Mouse (Mus musculus) CH12.LX (cell line): ENCODE data around the gene Drc7. TPM values are rescaled to one million over a fixed set of nuclear protein-coding genes. Genes with fewer than 3 reads are reported as not detected.

Experiments used
- DNase-seq: peaks from one replicate; pipeline ENCODE4 v3.0.0-alpha.2; 2013; ENCODE audit errors: extremely low read depth
- H3K27ac ChIP-seq: 2 replicates; pipeline ENCODE4 v1.5.1; 2012; ENCODE audit warnings: low read depth, mild to moderate bottlenecking, control low read depth, moderate library complexity; ENCODE audit not compliant: insufficient read depth
- H3K27me3 ChIP-seq: replicated peaks from 2 replicates; pipeline ENCODE3; 2012; ENCODE audit warnings: inconsistent platforms
- H3K36me3 ChIP-seq, 2 experiments: replicated peaks in 1 of 2; 2 replicates each; pipeline versions ENCODE3 to v1.6.1; 2012; ENCODE audit warnings: inconsistent platforms in 1 of 2, low read length in 1 of 2, mild to moderate bottlenecking in 1 of 2, mixed read lengths in 1 of 2, moderate library complexity in 1 of 2; ENCODE audit not compliant: control insufficient read depth in 1 of 2, insufficient read depth in 1 of 2
- H3K4me1 ChIP-seq, 2 experiments: 2 replicates each; pipeline ENCODE4 v1.6.1; 2012; ENCODE audit warnings: inconsistent platforms in 1 of 2, moderate library complexity in 1 of 2; ENCODE audit not compliant: insufficient read depth in 2 of 2, control insufficient read depth in 1 of 2
- H3K4me2 ChIP-seq: 2 replicates; pipeline ENCODE4 v1.6.1; 2012; ENCODE audit warnings: low read depth, mild to moderate bottlenecking, control low read depth; ENCODE audit not compliant: poor library complexity, insufficient read depth, severe bottlenecking
- H3K4me3 ChIP-seq, 3 experiments: fragments of 150-350 bp in 1 of 3; sonication (generic) in 1 of 3; replicated peaks in 1 of 3; 2 replicates each; pipeline versions ENCODE3 to v1.5.1; 2011 to 2012; ENCODE audit warnings: low read depth in 2 of 3, low read length in 2 of 3, mild to moderate bottlenecking in 2 of 3, moderate library complexity in 2 of 3, control low read depth in 1 of 3, improper control_type of control experiment in 1 of 3, inconsistent platforms in 1 of 3, mixed read lengths in 1 of 3; ENCODE audit not compliant: poor library complexity in 1 of 3
- H3K79me2 ChIP-seq: replicated peaks from 2 replicates; pipeline ENCODE4 v1.6.1; 2012; ENCODE audit warnings: mild to moderate bottlenecking, moderate library complexity; ENCODE audit not compliant: control insufficient read depth, poor library complexity, insufficient read depth, severe bottlenecking; ENCODE audit errors: extremely low read depth
- H3K9ac ChIP-seq: 2 replicates; pipeline ENCODE4 v1.6.1; 2012; ENCODE audit warnings: low read depth, mild to moderate bottlenecking, control low read depth, moderate library complexity; ENCODE audit not compliant: insufficient read depth
- H3K9me3 ChIP-seq: replicated peaks from 2 replicates; pipeline ENCODE3; 2012; ENCODE audit warnings: low read length, inconsistent platforms, mixed read lengths
- CTCF ChIP-seq, 2 experiments: IDR thresholded peaks in 1 of 2; conservative IDR thresholded peaks in 1 of 2; 2 replicates each; pipeline ENCODE4 v1.5.1; 2011 to 2012; ENCODE audit warnings: low read depth in 2 of 2, low read length in 2 of 2, improper control_type of control experiment in 1 of 2, inconsistent platforms in 1 of 2, mild to moderate bottlenecking in 1 of 2, moderate library complexity in 1 of 2
- E2F4 ChIP-seq: IDR thresholded peaks from 2 replicates; pipeline ENCODE4 v1.6.1; 2011; ENCODE audit warnings: low read depth, low read length, improper control_type of control experiment; ENCODE audit not compliant: insufficient replicate concordance
- ELF1 ChIP-seq: IDR thresholded peaks from 2 replicates; pipeline ENCODE4 v1.6.1; 2014; ENCODE audit warnings: low read depth, mild to moderate bottlenecking, inconsistent platforms, low read length, improper control_type of control experiment
- GABPA ChIP-seq: IDR thresholded peaks from 2 replicates; pipeline ENCODE4 v1.6.1; 2012; ENCODE audit warnings: low read depth, low read length, improper control_type of control experiment, inconsistent platforms; ENCODE audit not compliant: insufficient replicate concordance
- HCFC1 ChIP-seq: IDR thresholded peaks from 2 replicates; pipeline ENCODE4 v1.6.1; 2012; ENCODE audit warnings: low read depth, mild to moderate bottlenecking, inconsistent platforms, low read length, improper control_type of control experiment
- IRF4 ChIP-seq: IDR thresholded peaks from 2 replicates; pipeline ENCODE4 v1.6.1; 2014; ENCODE audit warnings: low read depth, mild to moderate bottlenecking, inconsistent platforms, low read length, improper control_type of control experiment
- JUN ChIP-seq: IDR thresholded peaks from 2 replicates; pipeline ENCODE4 v1.6.1; 2011; ENCODE audit warnings: low read depth, mild to moderate bottlenecking, low read length, improper control_type of control experiment, moderate library complexity; ENCODE audit not compliant: insufficient read depth
- KAT2A ChIP-seq: IDR thresholded peaks from 2 replicates; pipeline ENCODE4 v1.6.1; 2012; ENCODE audit warnings: low read length, improper control_type of control experiment, inconsistent platforms; ENCODE audit not compliant: insufficient replicate concordance
- MAFK ChIP-seq: IDR thresholded peaks from 2 replicates; pipeline ENCODE4 v1.6.1; 2011; ENCODE audit warnings: low read length, improper control_type of control experiment; ENCODE audit not compliant: insufficient replicate concordance
- MAZ ChIP-seq: IDR thresholded peaks from 2 replicates; pipeline ENCODE4 v1.6.1; 2012; ENCODE audit warnings: low read depth, mild to moderate bottlenecking, inconsistent platforms, low read length, improper control_type of control experiment, moderate library complexity
- MEF2A ChIP-seq: IDR thresholded peaks from 2 replicates; pipeline ENCODE4 v1.6.1; 2014; ENCODE audit warnings: low read depth, mild to moderate bottlenecking, inconsistent platforms, low read length, improper control_type of control experiment, borderline replicate concordance
- MXI1 ChIP-seq: IDR thresholded peaks from 2 replicates; pipeline ENCODE4 v1.6.1; 2011; ENCODE audit warnings: mild to moderate bottlenecking, low read depth, low read length, improper control_type of control experiment
- NELFE ChIP-seq: IDR thresholded peaks from 2 replicates; pipeline ENCODE4 v1.6.1; 2011; ENCODE audit warnings: low read depth, low read length, improper control_type of control experiment
- NRF1 ChIP-seq: IDR thresholded peaks from 2 replicates; pipeline ENCODE4 v1.6.1; 2014; ENCODE audit warnings: low read depth, mild to moderate bottlenecking, inconsistent platforms, low read length, improper control_type of control experiment, moderate library complexity
- POLR2AphosphoS2 ChIP-seq: IDR thresholded peaks from 2 replicates; pipeline ENCODE4 v1.6.1; 2011; ENCODE audit warnings: low read depth, low read length, improper control_type of control experiment
- RCOR1 ChIP-seq: conservative IDR thresholded peaks from 2 replicates; pipeline ENCODE4 v1.6.1; 2012; ENCODE audit warnings: low read depth, mild to moderate bottlenecking, inconsistent platforms, low read length, improper control_type of control experiment
- TBP ChIP-seq: conservative IDR thresholded peaks from 2 replicates; pipeline ENCODE4 v1.6.1; 2011; ENCODE audit warnings: low read depth, low read length, improper control_type of control experiment
- TCF12 ChIP-seq: IDR thresholded peaks from 2 replicates; pipeline ENCODE4 v1.6.1; 2014; ENCODE audit warnings: low read depth, mild to moderate bottlenecking, inconsistent platforms, low read length, improper control_type of control experiment
- UBTF ChIP-seq: IDR thresholded peaks from 2 replicates; pipeline ENCODE4 v1.6.1; 2012; ENCODE audit warnings: low read depth, mild to moderate bottlenecking, inconsistent platforms, low read length, improper control_type of control experiment, moderate library complexity
- USF1 ChIP-seq: IDR thresholded peaks from 2 replicates; pipeline ENCODE4 v1.6.1; 2014; ENCODE audit warnings: low read depth, mild to moderate bottlenecking, inconsistent platforms, low read length, improper control_type of control experiment
- USF2 ChIP-seq: conservative IDR thresholded peaks from 2 replicates; pipeline ENCODE4 v1.6.1; 2011; ENCODE audit warnings: low read depth, low read length, improper control_type of control experiment
- ZC3H11A ChIP-seq: IDR thresholded peaks from 2 replicates; pipeline ENCODE4 v1.6.1; 2012; ENCODE audit warnings: low read depth, mild to moderate bottlenecking, inconsistent platforms, low read length, improper control_type of control experiment
- ZKSCAN1 ChIP-seq: IDR thresholded peaks from 2 replicates; pipeline ENCODE4 v1.6.1; 2012; ENCODE audit warnings: low read depth, inconsistent platforms, low read length, improper control_type of control experiment, borderline replicate concordance
- ZNF384 ChIP-seq: IDR thresholded peaks from 2 replicates; pipeline ENCODE4 v1.6.1; 2012; ENCODE audit warnings: low read depth, low read length, improper control_type of control experiment, inconsistent platforms
- dilution Hi-C: fragments of 300-500 bp; cut with MboI; formaldehyde crosslinking; loops from 2 replicates; pipeline ENCODE4 v1.14.3; 2020; ENCODE audit warnings: low sequenced_read_pairs; ENCODE audit not compliant: extremely low pct_unique_long_range_greater_than_20kb, extremely low pct_ligation_motif_present
- in situ Hi-C: fragments of 300-500 bp; cut with MboI; formaldehyde crosslinking; loops from 3 replicates; pipeline ENCODE4 v1.14.3; 2019; ENCODE audit warnings: low sequenced_read_pairs, low pct_ligation_motif_present, low pct_unique_long_range_greater_than_20kb, mixed read lengths
- polyA plus RNA-seq: library from polyadenylated mRNA; unstranded; fragments of >175 nt; gene quantifications from 2 replicates; pipeline ENCODE4 v1.2.1, GENCODE M21; 2012; ENCODE audit warnings: low read depth; ENCODE audit not compliant: insufficient read length
- total RNA-seq, 2 experiments: library from RNA; depleted of rRNA; stranded (reverse); fragments of 300-350 nt in 1 of 2; fragments of >200 nt in 1 of 2; gene quantifications; 2 replicates each; pipeline ENCODE4 v1.2.3; 2012 to 2014

The Drc7 gene
- total and polyA plus RNA-seq, 3 experiments, result not detected

GRCm38 (mm10) chr8:95081650-95082049, 26.7 kb downstream of the Drc7 start:
- Histone ChIP-seq H3K27me3 (peaks cover 20% of the 10 kb centered on the region), H3K36me3 (peaks cover 3 to 37% of the 10 kb centered on the region in 2 experiments), H3K4me1 (peaks cover 3 to 18% of the 10 kb centered on the region in 2 experiments), H3K9ac (peak overlapping the region; percentile 56), H3K79me2 (no peaks in the 10 kb centered on the region), H3K4me2 (peak overlapping the region; percentile 51), H3K4me3 (peak overlapping the region; percentile 76 to 92 (median 90)), H3K9me3 (no peaks in the 10 kb centered on the region), H3K27ac (no peak overlapping the region)
- DNase-seq, result peak; percentile 33
- no peak for TF ChIP-seq NRF1
- TF ChIP-seq RCOR1, result no peak
- no peak for TF ChIP-seq ZKSCAN1
- TF ChIP-seq MEF2A, result no peak
- TF ChIP-seq HCFC1, result no peak
- no peak for TF ChIP-seq E2F4
- no peak for TF ChIP-seq ZNF384
- TF ChIP-seq GABPA, result no peak
- TF ChIP-seq MXI1, result no peak
- TF ChIP-seq ZC3H11A, result no peak
- TF ChIP-seq MAZ, result no peak
- TF ChIP-seq JUN, result no peak
- TF ChIP-seq MAFK, result no peak
- TF ChIP-seq KAT2A, result no peak
- TF ChIP-seq IRF4, result no peak
- TF ChIP-seq TBP, result no peak
- TF ChIP-seq TCF12, result no peak
- dilution Hi-C loops, result no loop called here
- in situ Hi-C loops, result loop anchor here (25.0 kb wide), 1 partner anchor 131 kb away; the partner anchor contains the start of gene Kifc3

GRCm38 (mm10) chr8:95084261-95084660, 29.4 kb downstream of the Drc7 start:
- H3K79me2 ChIP-seq, result no peaks in the 10 kb centered on the region
- H3K9me3 ChIP-seq, result no peaks in the 10 kb centered on the region
- no peak overlapping the region for H3K4me2 ChIP-seq
- in situ Hi-C loops (loop anchor here (25.0 kb wide), 1 partner anchor 128 kb away; the partner anchor contains the start of gene Kifc3), dilution Hi-C loops (no loop called here)
- peaks cover 3 to 18% of the 10 kb centered on the region in 2 experiments for H3K4me1 ChIP-seq
- no peak for TF ChIP-seq TBP
- no peak for TF ChIP-seq CTCF (conservative IDR thresholded peaks at IDR 0.05 in 1 of 2, IDR thresholded peaks at IDR 0.05 in 1 of 2; ENCODE audit: low read depth in 2 of 2, low read length in 2 of 2)
- no peak for TF ChIP-seq UBTF
- no peak for TF ChIP-seq USF1
- TF ChIP-seq POLR2AphosphoS2, result no peak
- TF ChIP-seq JUN, result no peak
- no peak for TF ChIP-seq ZNF384
- no peak for TF ChIP-seq ELF1
- TF ChIP-seq NELFE, result no peak
- TF ChIP-seq USF2, result no peak
- no peaks in the 10 kb centered on the region for H3K27me3 ChIP-seq
- H3K36me3 ChIP-seq, result peaks cover 18 to 61% of the 10 kb centered on the region in 2 experiments
- DNase-seq, result no peak
- no peak overlapping the region for H3K4me3 ChIP-seq
- H3K9ac ChIP-seq, result no peak overlapping the region
- H3K27ac ChIP-seq, result no peak overlapping the region
